Mouse (Mus musculus) testis, adult 2 months (tissue): ENCODE results near the gene Tmem160.

Source experiments
- CTCF ChIP-seq: fragments of 200-500 bp; IDR thresholded peaks from 2 replicates; pipeline ENCODE4 v1.5.1; 2012; ENCODE audit warnings: low read depth, mild to moderate bottlenecking, inconsistent platforms, low read length, moderate library complexity; ENCODE audit not compliant: control insufficient read depth, insufficient read depth, insufficient replicate concordance
- POLR2A ChIP-seq: fragments of 200-500 bp; IDR thresholded peaks from 2 replicates; pipeline ENCODE4 v1.6.1; 2012; ENCODE audit warnings: low read depth, mild to moderate bottlenecking, inconsistent platforms, low read length, moderate library complexity; ENCODE audit not compliant: control insufficient read depth

- TF ChIP-seq POLR2A (no peak), CTCF (no peak)
Observed at GRCm38 (mm10) chr7:16433352-16433971, 19.1 kb upstream of the Tmem160 start.
